Mouse (Mus musculus) intestine, embryonic 14.5 days (tissue): Measurements from ENCODE around the gene Capn1. TPM values are rescaled to one million over a fixed set of nuclear protein-coding genes. Genes with fewer than 3 reads are reported as not detected.

Experiments
- ATAC-seq: fragments of 200-750 bp; cut with Nextera tagmentation; replicated peaks from 2 replicates; pipeline ENCODE4 v1.8.0; 2017; ENCODE audit warnings: low read depth, moderate number of reproducible peaks, moderate TSS enrichment, moderate library complexity; ENCODE audit not compliant: low FRiP score, low TSS enrichment
- DNase-seq: peaks from one replicate; pipeline ENCODE4 v3.0.0-alpha.2; 2018; ENCODE audit warnings: low spot score
- H3K27ac ChIP-seq: fragments of 300-500 bp; sonication (generic); 2 replicates; pipeline ENCODE4 v1.5.1; 2014; ENCODE audit warnings: low read depth, mild to moderate bottlenecking, control low read depth
- H3K27me3 ChIP-seq: fragments of 300-500 bp; sonication (generic); replicated peaks from 2 replicates; pipeline ENCODE4 v1.6.1; 2014; ENCODE audit warnings: low read length, control low read depth; ENCODE audit not compliant: control insufficient read depth, insufficient read depth
- H3K36me3 ChIP-seq: fragments of 300-500 bp; sonication (generic); 2 replicates; pipeline ENCODE4 v1.6.1; 2014; ENCODE audit warnings: low read length, control low read depth; ENCODE audit not compliant: control insufficient read depth, insufficient read depth
- H3K4me1 ChIP-seq: fragments of 300-500 bp; sonication (generic); replicated peaks from 2 replicates; pipeline ENCODE4 v1.6.1; 2014; ENCODE audit warnings: low read length, control low read depth, mixed read lengths; ENCODE audit not compliant: control insufficient read depth, insufficient read depth
- H3K4me2 ChIP-seq: fragments of 300-500 bp; sonication (generic); 2 replicates; pipeline ENCODE4 v1.6.1; 2014; ENCODE audit warnings: low read length
- H3K4me3 ChIP-seq: fragments of 300-500 bp; sonication (generic); 2 replicates; pipeline ENCODE4 v1.5.1; 2014; ENCODE audit warnings: low read depth, low read length, control low read depth, mixed read lengths
- H3K9ac ChIP-seq: fragments of 300-500 bp; sonication (generic); 2 replicates; pipeline ENCODE4 v1.6.1; 2014; ENCODE audit warnings: mild to moderate bottlenecking, low read length
- H3K9me3 ChIP-seq: fragments of 300-500 bp; sonication (generic); 2 replicates; pipeline ENCODE4 v1.6.1; 2016; ENCODE audit warnings: low read length, control low read depth; ENCODE audit not compliant: control insufficient read depth
- WGBS: fragments of 180-500 bp; shearing (Covaris S2); extraction: QIAGEN DNeasy Blood & Tissue Kit; methylation state at CpG from one replicate; pipeline ENCODE4 v1.1.7; 2014; 5-methylcytosine and 5-hydroxymethylcytosine counted together
- polyA plus RNA-seq: library from polyadenylated mRNA; unstranded; fragments of >200 nt; fragmentation: Nextera tagmentation; extraction: Ambion mirVana; gene quantifications from 2 replicates; pipeline ENCODE4 v1.2.1, GENCODE M21; 2014

Capn1 gene
- polyA plus RNA-seq, 1 experiment from 2014 or later: 10.1 TPM

DNA sequence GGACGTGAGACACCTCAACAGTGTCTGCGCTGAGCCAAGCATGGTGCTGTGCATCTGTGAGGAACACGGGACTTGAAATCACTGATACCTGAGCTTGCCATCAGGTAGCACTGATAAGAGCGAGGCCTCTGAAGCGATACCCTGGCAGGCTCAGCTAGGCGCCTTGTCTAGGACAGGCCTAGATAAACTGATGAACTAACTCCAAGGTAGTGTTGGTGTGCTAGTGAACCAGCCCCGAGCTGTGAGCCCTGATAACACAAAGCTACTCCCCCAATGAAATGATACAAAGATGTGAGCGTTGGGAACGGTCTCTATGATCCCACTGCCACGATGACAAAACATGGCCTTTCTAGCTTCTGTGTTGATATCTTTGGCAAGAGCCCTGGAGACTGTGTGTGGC lies 48.0 kb downstream of the Capn1 start:
- no peaks in the 10 kb centered on the region for H3K9me3 ChIP-seq
- no peaks in the 10 kb centered on the region for H3K27me3 ChIP-seq
- H3K4me2 ChIP-seq: no peak overlapping the region
- peaks cover 13% of the 10 kb centered on the region for H3K4me1 ChIP-seq
- no peak overlapping the region for H3K27ac ChIP-seq
- DNase-seq (no peak), ATAC-seq (no peak)
- H3K36me3 ChIP-seq: no peaks in the 10 kb centered on the region
- 86% methylated on average over 10 of the region's 10 CpGs for WGBS
- no peak overlapping the region for H3K9ac ChIP-seq
- no peak overlapping the region for H3K4me3 ChIP-seq

DNA sequence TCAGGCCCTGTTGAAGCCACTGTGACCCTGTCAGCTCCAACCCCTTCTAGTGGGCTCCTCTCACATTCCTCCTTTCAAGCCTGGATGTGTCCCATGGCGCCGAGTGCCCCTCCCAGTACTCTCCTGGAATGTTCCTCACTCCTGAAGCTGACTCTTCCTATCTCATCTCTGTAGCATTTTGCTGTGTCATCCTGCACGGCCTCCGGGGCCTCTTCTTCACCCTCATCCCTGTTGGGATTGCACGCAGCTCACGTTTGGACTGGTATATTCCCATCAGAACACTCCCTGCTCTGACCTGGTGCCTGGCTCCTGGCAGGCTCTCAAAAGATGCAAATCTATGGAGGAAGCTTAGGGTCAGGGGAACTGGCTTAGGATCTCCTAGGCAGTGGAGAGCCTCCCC lies 48.9 kb downstream of the Capn1 start:
- no peak overlapping the region for H3K27ac ChIP-seq
- no peaks in the 10 kb centered on the region for H3K27me3 ChIP-seq
- H3K9ac ChIP-seq: no peak overlapping the region
- H3K4me3 ChIP-seq: no peak overlapping the region
- H3K4me1 ChIP-seq: peaks cover 18% of the 10 kb centered on the region
- no peak for ATAC-seq
- no peak for DNase-seq
- no peaks in the 10 kb centered on the region for H3K9me3 ChIP-seq
- no peaks in the 10 kb centered on the region for H3K36me3 ChIP-seq
- 65% methylated on average over 6 of the region's 6 CpGs for WGBS
- H3K4me2 ChIP-seq: no peak overlapping the region

DNA sequence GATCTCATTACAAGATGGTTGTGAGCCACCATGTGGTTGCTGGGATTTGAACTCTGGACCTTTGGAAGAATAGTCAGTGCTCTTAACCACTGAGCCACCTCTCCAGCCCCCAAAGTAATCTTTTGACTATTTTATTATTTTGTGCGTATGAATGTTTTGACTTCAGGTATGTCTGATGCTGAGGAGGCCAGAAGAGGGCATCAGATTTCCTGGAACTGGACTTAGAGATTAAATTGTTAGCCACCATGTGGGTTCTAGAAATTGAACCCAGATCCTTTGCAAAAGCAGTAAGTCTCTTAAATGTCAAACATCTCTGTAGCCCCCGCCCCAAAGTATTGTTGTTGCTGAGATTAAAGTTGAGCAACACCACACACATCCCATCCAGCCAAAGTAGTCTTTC lies 49.8 kb downstream of the Capn1 start:
- Histone ChIP-seq H3K27me3 (no peaks in the 10 kb centered on the region), H3K27ac (no peak overlapping the region), H3K4me2 (no peak overlapping the region), H3K4me3 (no peak overlapping the region), H3K9me3 (no peaks in the 10 kb centered on the region), H3K9ac (no peak overlapping the region), H3K4me1 (peaks cover 18% of the 10 kb centered on the region), H3K36me3 (peaks cover 4% of the 10 kb centered on the region; the same call in 1 of the 2 replicates)
- ATAC-seq: no peak
- no peak for DNase-seq
- 91% methylated on average over 2 of the region's 2 CpGs for WGBS

DNA sequence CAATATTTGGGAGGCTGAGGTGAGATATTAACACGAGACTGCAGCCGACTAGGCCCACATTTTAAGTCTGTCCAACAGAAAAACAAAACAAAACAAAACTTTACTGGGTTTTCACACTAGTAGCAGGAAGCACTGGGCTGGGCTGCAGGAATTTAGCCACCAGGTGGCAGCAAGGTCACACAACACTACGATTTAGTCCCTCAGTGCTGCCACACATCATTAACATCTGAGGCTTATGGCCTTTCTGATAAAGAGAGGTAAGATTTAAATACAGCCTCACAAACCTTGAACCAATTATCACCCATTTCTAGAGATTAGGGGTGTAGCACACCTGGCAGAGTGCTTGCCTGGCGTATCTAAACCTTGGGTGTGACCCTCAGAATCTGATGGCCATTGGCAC lies 50.4 kb downstream of the Capn1 start:
- H3K4me3 ChIP-seq: no peak overlapping the region
- peaks cover 4% of the 10 kb centered on the region; the same call in 1 of the 2 replicates for H3K36me3 ChIP-seq
- no peak overlapping the region for H3K9ac ChIP-seq
- H3K4me2 ChIP-seq: no peak overlapping the region
- WGBS: 12% methylated on average over 4 of the region's 4 CpGs
- no peak overlapping the region for H3K27ac ChIP-seq
- DNase-seq (peak; percentile 88), ATAC-seq (no peak; the same call in 1 of the 2 replicates)
- no peaks in the 10 kb centered on the region for H3K9me3 ChIP-seq
- H3K27me3 ChIP-seq: no peaks in the 10 kb centered on the region
- peaks cover 18% of the 10 kb centered on the region for H3K4me1 ChIP-seq

DNA sequence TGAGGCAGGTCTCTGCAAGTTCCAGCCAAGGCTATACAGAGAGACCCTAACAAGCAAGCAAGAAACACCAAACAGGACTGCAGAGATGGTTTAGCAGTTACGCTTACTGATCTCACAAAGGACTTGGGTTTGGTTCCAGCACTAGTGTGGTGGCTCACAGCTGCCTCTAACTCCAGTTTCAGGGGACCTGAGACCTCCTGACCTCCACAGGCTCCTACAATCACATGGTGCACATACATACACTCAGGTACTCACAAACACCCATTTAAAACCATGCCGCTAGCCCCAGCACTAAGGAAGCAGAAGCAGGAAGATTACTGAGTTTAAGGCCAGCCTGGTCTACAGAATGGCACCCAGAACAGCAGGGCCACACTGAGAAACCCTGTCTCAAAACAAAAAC lies 50.9 kb downstream of the Capn1 start:
- ATAC-seq: no peak
- H3K9ac ChIP-seq: no peak overlapping the region
- H3K36me3 ChIP-seq: peaks cover 4% of the 10 kb centered on the region; the same call in 1 of the 2 replicates
- H3K9me3 ChIP-seq: no peaks in the 10 kb centered on the region
- DNase-seq: peak; percentile 54
- peaks cover 18% of the 10 kb centered on the region for H3K4me1 ChIP-seq
- peak overlapping the region; percentile 66 for H3K4me2 ChIP-seq
- no peaks in the 10 kb centered on the region for H3K27me3 ChIP-seq
- no peak overlapping the region for H3K27ac ChIP-seq
- peak overlapping the region; percentile 87 for H3K4me3 ChIP-seq
- WGBS: 79% methylated on average over 2 of the region's 2 CpGs

DNA sequence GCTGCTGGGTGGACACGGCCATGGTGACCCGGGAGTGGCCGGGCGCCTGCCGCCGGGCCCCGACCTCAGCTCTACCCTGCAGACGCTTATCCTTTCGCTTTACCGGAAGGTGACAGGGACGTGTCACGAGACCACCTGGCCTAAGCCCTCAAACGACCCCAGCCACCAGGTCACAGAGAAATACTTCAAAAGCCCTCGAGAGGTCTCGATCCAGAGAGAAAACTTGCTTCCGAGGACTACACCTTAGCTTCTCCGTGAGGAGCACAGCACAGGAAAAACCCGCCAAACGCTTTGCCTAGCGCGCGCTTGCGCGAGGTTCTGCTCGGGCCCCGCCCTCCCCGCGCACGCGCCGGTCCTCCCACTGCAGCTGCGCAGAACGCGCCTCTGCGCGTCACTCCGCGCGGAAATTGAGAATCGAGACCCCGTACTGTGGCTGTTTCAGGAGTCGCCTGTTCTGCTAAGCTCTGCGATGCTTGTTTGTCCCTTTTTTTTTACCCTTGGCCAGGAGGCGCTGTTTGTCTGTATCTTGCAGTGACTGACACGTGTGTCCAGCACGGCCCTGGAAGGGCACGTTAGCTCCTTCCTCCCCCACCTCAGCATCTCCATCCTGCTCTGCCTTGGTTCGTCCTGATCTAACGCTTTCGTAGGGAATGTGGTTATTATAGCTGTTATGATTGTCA lies 51.7 kb downstream of the Capn1 start, which contains the start of gene Pola2:
Gene Pola2, minus strand, starts transcription at position 320 of the 680 bp plus-strand sequence.
- Histone ChIP-seq H3K4me1 (peaks cover 18% of the 10 kb centered on the region), H3K4me3 (peak within 1 kb of the TSS; percentile 87), H3K27me3 (no peaks in the 10 kb centered on the region), H3K36me3 (peaks cover 11% of the 10 kb centered on the region), H3K27ac (peak within 1 kb of the TSS; percentile 71), H3K9me3 (no peaks in the 10 kb centered on the region), H3K4me2 (peak within 1 kb of the TSS; percentile 66), H3K9ac (peak within 1 kb of the TSS; percentile 78)
- DNase-seq (peak; percentile 92), ATAC-seq (peak; percentile 82)
- under 1% methylated on average over 50 of the region's 50 CpGs for WGBS

DNA sequence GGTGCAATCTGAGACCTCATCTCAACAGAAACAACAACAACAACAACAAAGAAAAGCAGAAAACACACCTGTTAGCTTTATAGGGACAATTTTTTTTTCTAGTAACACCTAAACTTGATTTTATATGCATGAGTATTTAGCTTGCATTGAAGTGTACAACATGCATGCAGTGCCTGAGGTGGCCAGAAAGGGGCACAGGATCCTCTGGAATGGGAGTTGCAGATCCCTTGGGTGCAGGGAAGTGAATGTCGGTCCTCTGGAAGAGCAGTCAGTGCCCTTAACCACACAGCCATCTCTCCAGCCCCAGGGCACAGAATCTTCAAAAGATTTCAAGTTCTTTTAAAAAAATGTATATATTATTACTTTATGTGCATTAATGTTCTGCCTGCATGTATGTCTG lies 53.0 kb downstream of the Capn1 start:
- Histone ChIP-seq H3K9ac (no peak overlapping the region), H3K27me3 (no peaks in the 10 kb centered on the region), H3K4me3 (peak overlapping the region; percentile 87), H3K4me2 (peak overlapping the region; percentile 66), H3K9me3 (no peaks in the 10 kb centered on the region), H3K36me3 (peaks cover 24% of the 10 kb centered on the region), H3K27ac (no peak overlapping the region), H3K4me1 (peaks cover 18% of the 10 kb centered on the region)
- no peak for DNase-seq
- WGBS: 28% methylated on average over 1 of the region's 1 CpGs
- no peak for ATAC-seq

DNA sequence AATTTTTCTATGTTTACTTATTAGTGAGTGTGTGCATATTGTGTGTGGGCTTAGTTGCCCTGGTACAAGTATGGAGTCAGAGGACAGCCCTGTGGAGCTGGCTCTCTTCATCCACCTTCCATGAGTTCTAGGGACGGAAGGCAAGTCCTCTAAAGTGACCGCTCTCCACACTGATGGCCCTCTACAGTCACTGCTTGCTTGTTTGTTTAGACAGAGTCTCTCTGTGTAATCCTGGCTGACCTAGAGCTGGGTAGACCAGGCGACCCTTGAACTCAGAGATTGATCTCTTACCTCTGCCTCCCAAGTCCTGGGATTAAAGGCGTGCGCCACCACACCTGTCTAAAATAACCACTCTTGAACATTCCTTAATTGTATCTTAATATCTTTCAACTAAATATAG lies 58.3 kb downstream of the Capn1 start:
- Histone ChIP-seq H3K36me3 (peaks cover 66% of the 10 kb centered on the region), H3K9me3 (no peaks in the 10 kb centered on the region), H3K4me2 (no peak overlapping the region), H3K4me3 (no peak overlapping the region), H3K4me1 (peaks cover 8% of the 10 kb centered on the region), H3K27me3 (no peaks in the 10 kb centered on the region), H3K27ac (no peak overlapping the region), H3K9ac (no peak overlapping the region)
- 82% methylated on average over 5 of the region's 5 CpGs for WGBS
- no peak for DNase-seq
- no peak for ATAC-seq

DNA sequence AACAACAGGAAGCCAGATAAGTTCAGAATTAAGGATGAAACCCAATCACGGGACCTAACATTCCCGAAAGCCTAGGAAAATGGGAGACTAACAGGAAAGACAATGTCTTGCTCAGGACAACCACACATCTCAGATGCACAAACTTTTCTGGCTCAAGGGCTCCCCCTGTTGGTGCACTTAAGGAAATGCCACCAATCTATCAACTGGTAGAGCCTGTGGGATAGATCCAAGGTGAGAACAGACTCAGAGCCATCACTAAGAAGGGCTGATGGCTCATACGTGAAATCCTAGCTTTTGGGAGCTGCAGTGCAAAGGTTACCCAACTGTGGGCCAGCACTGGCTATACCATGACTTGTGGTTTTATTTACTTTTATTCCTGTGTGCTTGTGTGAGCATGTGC lies 59.0 kb downstream of the Capn1 start:
- Histone ChIP-seq H3K27me3 (no peaks in the 10 kb centered on the region), H3K9ac (no peak overlapping the region), H3K9me3 (no peaks in the 10 kb centered on the region), H3K4me2 (no peak overlapping the region), H3K4me1 (peaks cover 7% of the 10 kb centered on the region), H3K27ac (peak overlapping the region; percentile 20; the same call in 1 of the 2 replicates), H3K4me3 (no peak overlapping the region), H3K36me3 (peaks cover 71% of the 10 kb centered on the region)
- DNase-seq (peak; percentile 90), ATAC-seq (peak; percentile 65)
- 21% methylated on average over 3 of the region's 3 CpGs for WGBS
